Mouse (Mus musculus): Measurements from ENCODE around the gene Mapkapk5.

DNA sequence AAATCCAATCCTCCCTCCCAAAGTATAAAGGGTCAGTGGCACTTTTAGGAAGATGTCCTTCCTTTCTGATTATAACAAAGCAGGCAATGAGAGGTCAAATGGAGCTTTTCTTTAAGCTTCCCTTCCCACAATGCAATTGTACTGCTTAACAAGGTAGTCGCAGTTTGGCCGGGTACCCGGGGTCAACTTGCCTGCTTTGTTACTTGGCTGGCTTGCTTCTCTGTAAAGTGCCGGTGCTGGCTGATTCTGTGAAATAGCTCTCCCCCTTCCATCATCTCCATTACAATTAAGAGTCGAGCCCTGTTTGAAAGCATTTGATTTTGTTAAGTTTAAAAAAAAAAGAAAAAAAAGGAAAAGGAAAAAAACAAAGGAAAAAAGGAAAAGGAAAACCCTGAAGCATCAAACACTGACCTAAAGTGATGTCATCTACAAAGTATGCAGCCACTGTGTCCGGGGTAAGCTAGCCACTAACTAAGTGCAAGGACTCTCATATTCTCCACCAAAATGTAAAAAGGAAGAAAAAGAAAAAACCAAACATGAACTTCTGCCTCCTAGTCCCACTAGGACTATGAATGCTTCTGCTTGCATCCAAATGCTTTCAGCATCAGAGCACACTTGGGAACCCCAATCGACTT is 8.7 kb downstream of the Mapkapk5 start:
- no peak for TF ChIP-seq CTCF (conservative IDR thresholded peaks at IDR 0.05; ENCODE audit: low read length)
- TF ChIP-seq POU5F1 (IDR thresholded peaks at IDR 0.05; ENCODE audit: borderline replicate concordance, low read length), result no peak
- TF ChIP-seq NANOG (IDR thresholded peaks at IDR 0.05; ENCODE audit: borderline replicate concordance, low read length), result no peak; the same call in 1 of the 2 replicates

Measured in E14TG2a.4 (cell line).